Mouse (Mus musculus) intestine, postnatal 0 days (tissue): ENCODE data around the gene Ulk3. TPM values are rescaled to one million over a fixed set of nuclear protein-coding genes. Genes with fewer than 3 reads are reported as not detected.
A peak's percentile ranks its signal among the peaks of the same experiment; 100 is the strongest.

ENCODE experiments used
- ATAC-seq: fragments of 200-750 bp; cut with Nextera tagmentation; 2 replicates; pipeline ENCODE4 v1.8.0; 2017; ENCODE audit warnings: mild to moderate bottlenecking, moderate TSS enrichment, moderate library complexity
- H3K27ac ChIP-seq: fragments of 300-500 bp; sonication (generic); 2 replicates; pipeline ENCODE4 v1.5.1; 2014; ENCODE audit warnings: mild to moderate bottlenecking, low read depth, low read length, moderate library complexity
- H3K27me3 ChIP-seq: fragments of 300-500 bp; sonication (generic); replicated peaks from 2 replicates; pipeline ENCODE4 v1.6.1; 2014; ENCODE audit warnings: low read length, mixed read lengths; ENCODE audit not compliant: control insufficient read depth, insufficient read depth
- H3K36me3 ChIP-seq: fragments of 300-500 bp; sonication (generic); 2 replicates; pipeline ENCODE4 v1.6.1; 2014; ENCODE audit warnings: mild to moderate bottlenecking, moderate library complexity; ENCODE audit not compliant: control insufficient read depth, insufficient read depth
- H3K4me1 ChIP-seq: fragments of 300-500 bp; sonication (generic); replicated peaks from 2 replicates; pipeline ENCODE4 v1.6.1; 2014; ENCODE audit warnings: antibody characterized with exemption, low read length, mixed read lengths; ENCODE audit not compliant: control insufficient read depth, insufficient read depth
- H3K4me2 ChIP-seq: fragments of 300-500 bp; sonication (generic); replicated peaks from 2 replicates; pipeline ENCODE4 v1.6.1; 2014; ENCODE audit warnings: low read depth, mild to moderate bottlenecking, moderate library complexity
- H3K4me3 ChIP-seq: fragments of 300-500 bp; sonication (generic); 2 replicates; pipeline ENCODE4 v1.5.1; 2014; ENCODE audit warnings: low read depth, low read length
- H3K9ac ChIP-seq: fragments of 300-500 bp; sonication (generic); 2 replicates; pipeline ENCODE4 v1.6.1; 2014; ENCODE audit warnings: mild to moderate bottlenecking, low read depth, low read length
- H3K9me3 ChIP-seq: fragments of 300-500 bp; sonication (generic); 2 replicates; pipeline ENCODE4 v1.6.1; 2016; ENCODE audit warnings: mixed run types; ENCODE audit not compliant: control insufficient read depth
- CTCF ChIP-seq: sonication (generic); IDR thresholded peaks from 2 replicates; pipeline ENCODE4 v1.5.1; 2016; ENCODE audit warnings: low read depth, mild to moderate bottlenecking, control low read depth, antibody characterized with exemption, moderate library complexity
- WGBS: fragments of 180-500 bp; shearing (Covaris S2); extraction: QIAGEN DNeasy Blood & Tissue Kit; methylation state at CpG from one replicate; pipeline ENCODE4 v1.1.7; 2014; 5-methylcytosine and 5-hydroxymethylcytosine counted together
- polyA plus RNA-seq: library from polyadenylated mRNA; unstranded; fragments of >200 nt; fragmentation: Nextera tagmentation; extraction: Ambion mirVana; gene quantifications from 2 replicates; pipeline ENCODE4 v1.2.1, GENCODE M21; 2015

Gene Ulk3
- polyA plus RNA-seq, 1 experiment from 2014 or later = 8.3 TPM

DNA sequence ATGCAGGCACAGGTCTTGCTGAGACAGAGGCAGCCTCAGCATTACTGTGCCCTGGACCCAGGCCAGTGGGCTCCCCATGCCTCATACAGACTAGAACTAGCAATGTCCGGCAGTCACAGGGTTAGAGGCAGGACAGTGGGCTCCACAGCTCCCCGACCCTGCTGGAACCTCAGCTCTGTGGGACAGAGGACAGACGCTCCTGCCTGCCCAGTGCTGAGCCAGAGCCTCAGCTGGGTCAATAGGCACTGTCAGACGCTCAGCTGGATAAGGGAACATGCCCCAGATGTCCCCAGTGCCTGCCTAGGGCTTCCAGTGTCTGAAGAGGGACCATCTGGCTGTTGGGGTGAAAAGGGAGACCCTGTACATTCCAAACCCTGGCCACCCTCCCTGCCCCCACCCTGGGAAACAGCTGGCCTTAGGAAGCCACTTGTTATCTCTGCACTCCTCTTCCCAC is 8.7 kb downstream of the Ulk3 start:
- 52% methylated on average over 4 of the region's 4 CpGs for WGBS
- Histone ChIP-seq H3K27me3 (no peaks in the 10 kb centered on the region), H3K9me3 (no peaks in the 10 kb centered on the region), H3K9ac (no peak overlapping the region; the same call in 1 of the 2 replicates), H3K4me2 (no peak overlapping the region), H3K27ac (no peak overlapping the region), H3K4me3 (no peak overlapping the region), H3K36me3 (peaks cover 27% of the 10 kb centered on the region), H3K4me1 (peaks cover 11% of the 10 kb centered on the region)
- no peak for ATAC-seq
- TF ChIP-seq CTCF = no peak

- no peak overlapping the region; the same call in 1 of the 2 replicates for H3K27ac ChIP-seq
- peaks cover 19% of the 10 kb centered on the region for H3K36me3 ChIP-seq
- WGBS = 71% methylated on average over 8 of the region's 8 CpGs
- no peak overlapping the region for H3K4me2 ChIP-seq
- no peak for TF ChIP-seq CTCF
- no peaks in the 10 kb centered on the region for H3K9me3 ChIP-seq
- no peaks in the 10 kb centered on the region for H3K27me3 ChIP-seq
- H3K4me3 ChIP-seq = no peak overlapping the region
- ATAC-seq = no peak
- peaks cover 11% of the 10 kb centered on the region for H3K4me1 ChIP-seq
- no peak overlapping the region for H3K9ac ChIP-seq
Observed at GRCm38 (mm10) chr9:57598851-57599563, 9.8 kb downstream of the Ulk3 start.

DNA sequence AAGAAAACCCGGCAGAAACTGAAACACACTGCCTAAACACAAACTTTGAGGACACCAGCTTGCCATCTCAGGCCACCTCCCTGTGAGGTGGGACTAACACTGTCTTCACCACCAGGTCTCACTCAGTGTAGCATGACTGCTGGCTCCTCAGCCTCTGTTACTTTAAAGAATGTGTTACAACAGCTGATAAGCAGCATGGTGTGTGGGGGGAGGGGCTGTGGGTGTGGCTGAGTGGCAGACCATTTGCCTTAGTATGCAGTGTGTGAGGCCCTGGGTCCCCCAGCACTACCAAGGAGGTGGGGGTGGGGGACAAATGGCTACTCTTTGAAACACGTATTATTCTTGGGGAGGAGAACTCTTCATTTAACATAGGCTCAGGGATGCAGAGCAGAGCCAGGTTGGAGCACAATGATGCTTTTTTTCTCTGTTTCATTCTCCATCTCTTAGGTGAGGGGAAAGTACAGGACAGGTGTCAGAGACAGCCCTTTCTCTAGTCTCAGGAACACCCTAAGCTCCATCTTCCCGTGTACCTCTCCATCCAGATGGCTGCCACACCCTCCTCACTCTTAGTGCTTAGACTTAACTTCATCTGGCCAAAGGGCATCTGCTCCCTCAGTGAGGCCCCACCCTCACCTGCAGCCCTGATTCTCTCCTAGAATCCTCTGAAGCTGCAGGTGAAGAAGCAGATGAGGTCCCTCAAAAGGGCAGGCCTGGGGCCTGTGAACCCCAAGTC is 11.5 kb downstream of the Ulk3 start:
- Histone ChIP-seq H3K4me1 (peaks cover 11% of the 10 kb centered on the region), H3K4me2 (0 out of 2 replicates have a peak overlapping the region, but pooled peaks have one; percentile 3), H3K27ac (no peak overlapping the region), H3K27me3 (peaks cover 9% of the 10 kb centered on the region), H3K9ac (no peak overlapping the region), H3K4me3 (no peak overlapping the region), H3K36me3 (peaks cover 4% of the 10 kb centered on the region), H3K9me3 (no peaks in the 10 kb centered on the region)
- peak; percentile 83 for ATAC-seq
- WGBS = 2% methylated on average over 3 of the region's 3 CpGs
- TF ChIP-seq CTCF = no peak

DNA sequence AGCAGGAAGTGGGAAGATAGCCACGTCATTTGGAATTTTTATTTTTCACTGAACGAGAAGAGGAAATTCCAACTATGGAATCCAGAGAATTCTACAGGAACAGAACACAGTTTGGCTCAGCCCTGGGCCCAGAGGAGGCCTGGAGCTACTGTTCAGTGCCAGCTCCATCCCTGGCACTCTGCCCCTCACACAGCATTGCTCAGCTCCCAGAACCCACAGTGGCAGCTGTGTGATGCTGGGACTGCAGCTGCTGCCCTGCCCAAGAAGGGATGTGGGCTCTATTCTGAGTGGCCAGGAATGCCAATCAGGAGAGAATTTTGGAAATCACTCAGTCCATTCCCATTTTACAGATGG is 12.1 kb downstream of the Ulk3 start:
- WGBS = 2% methylated on average over 2 of the region's 2 CpGs
- Histone ChIP-seq H3K36me3 (peaks cover under 1% of the 10 kb centered on the region), H3K27me3 (peaks cover 14% of the 10 kb centered on the region), H3K9me3 (no peaks in the 10 kb centered on the region), H3K4me2 (no peak overlapping the region), H3K4me3 (no peak overlapping the region), H3K9ac (no peak overlapping the region), H3K27ac (no peak overlapping the region; the same call in 1 of the 2 replicates), H3K4me1 (peaks cover 11% of the 10 kb centered on the region)
- no peak for TF ChIP-seq CTCF
- ATAC-seq = no peak

DNA sequence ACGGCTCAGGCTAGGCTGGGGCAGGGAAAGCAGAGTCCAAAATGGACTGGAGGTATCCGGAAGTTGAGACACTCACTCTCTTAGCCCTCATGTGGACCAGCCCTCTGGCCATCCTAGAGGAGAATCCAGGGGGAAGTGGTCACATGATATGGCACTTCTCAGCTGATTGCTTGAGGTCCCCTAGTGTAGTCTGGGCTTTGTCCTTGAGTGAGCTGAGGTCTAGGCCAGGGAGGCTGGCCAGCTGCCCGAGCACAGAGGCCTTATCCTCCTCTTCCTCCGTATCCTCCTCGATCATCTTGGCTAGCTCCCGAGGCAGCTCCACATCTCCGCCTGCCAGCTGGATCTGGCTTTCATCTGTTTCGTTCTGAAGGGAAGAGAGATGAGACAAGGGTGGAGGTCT is 12.8 kb downstream of the Ulk3 start:
- no peak overlapping the region for H3K4me3 ChIP-seq
- H3K36me3 ChIP-seq = no peaks in the 10 kb centered on the region; the same call in 1 of the 2 replicates
- no peak overlapping the region for H3K9ac ChIP-seq
- H3K4me2 ChIP-seq = no peak overlapping the region
- 60% methylated on average over 8 of the region's 8 CpGs for WGBS
- no peak for TF ChIP-seq CTCF
- H3K9me3 ChIP-seq = no peaks in the 10 kb centered on the region
- ATAC-seq = no peak
- peaks cover 21% of the 10 kb centered on the region for H3K27me3 ChIP-seq
- H3K27ac ChIP-seq = no peak overlapping the region
- H3K4me1 ChIP-seq = peaks cover 11% of the 10 kb centered on the region

DNA sequence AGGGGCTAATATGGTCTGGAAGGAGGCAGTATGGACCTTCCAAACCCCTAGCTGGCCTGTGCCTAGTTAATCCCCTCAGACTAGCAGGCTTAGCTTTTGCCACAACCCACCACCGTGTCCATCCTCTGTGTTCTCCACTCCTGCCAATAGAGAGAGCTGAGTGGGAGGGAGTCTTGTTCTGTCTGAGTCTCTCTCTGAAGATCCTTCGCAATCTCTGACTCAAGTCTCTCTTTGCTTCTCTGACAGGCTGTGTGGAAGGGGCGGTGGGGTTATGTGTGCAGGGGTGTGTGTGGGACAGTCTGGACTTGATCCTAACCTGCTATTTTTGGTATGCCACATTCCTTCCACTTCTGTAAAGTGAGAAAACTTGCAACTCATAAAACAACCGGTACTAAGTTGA is 15.6 kb downstream of the Ulk3 start:
- 80% methylated on average over 4 of the region's 4 CpGs for WGBS
- Histone ChIP-seq H3K4me1 (peaks cover 11% of the 10 kb centered on the region), H3K9me3 (no peaks in the 10 kb centered on the region), H3K27me3 (peaks cover 21% of the 10 kb centered on the region), H3K9ac (no peak overlapping the region), H3K4me2 (no peak overlapping the region), H3K27ac (no peak overlapping the region), H3K4me3 (no peak overlapping the region), H3K36me3 (no peaks in the 10 kb centered on the region)
- no peak for ATAC-seq
- TF ChIP-seq CTCF = no peak
